Mouse (Mus musculus) E14TG2a.4 (cell line): ENCODE results near the gene Crim1.

Experiments
- CTCF ChIP-seq: conservative IDR thresholded peaks from 2 replicates; pipeline ENCODE4 v1.5.1; 2014; ENCODE audit warnings: low read length
- NANOG ChIP-seq: IDR thresholded peaks from 2 replicates; pipeline ENCODE4 v1.6.1; 2014; ENCODE audit warnings: borderline replicate concordance, low read length, mixed read lengths
- POU5F1 ChIP-seq: IDR thresholded peaks from 2 replicates; pipeline ENCODE4 v1.6.1; 2014; ENCODE audit warnings: low read length, borderline replicate concordance

- TF ChIP-seq CTCF = no peak
- TF ChIP-seq POU5F1 = no peak
- no peak for TF ChIP-seq NANOG
Observed at GRCm38 (mm10) chr17:78327187-78327586, 127.1 kb downstream of the Crim1 start.
